Mouse (Mus musculus) liver, adult 2 months (tissue): ENCODE measurements around the gene Rasa4. TPM values are rescaled to one million over a fixed set of nuclear protein-coding genes. Genes with fewer than 3 reads are reported as not detected.
"Not testable (repeated sequence)": the region's sequence is repeated elsewhere in the genome, so short reads cannot be mapped to it uniquely, and the experiment has no call there.

ENCODE experiments used
- DNase-seq: peaks from one replicate; pipeline ENCODE4 v3.0.0-alpha.2; 2011; ENCODE audit warnings: low read depth, low spot score; ENCODE audit errors: extremely low read depth
- H3K27ac ChIP-seq: fragments of 200-500 bp; replicated peaks from 2 replicates; pipeline ENCODE4 v1.5.1; 2012; ENCODE audit warnings: low read depth, mild to moderate bottlenecking, control low read depth, inconsistent platforms, low read length; ENCODE audit not compliant: insufficient read depth
- H3K27me3 ChIP-seq: fragments of 200-500 bp; 2 replicates; pipeline ENCODE4 v1.6.1; 2012; ENCODE audit warnings: mild to moderate bottlenecking, moderate library complexity, low read length, inconsistent platforms; ENCODE audit not compliant: control insufficient read depth, insufficient read depth
- H3K36me3 ChIP-seq: fragments of 200-500 bp; 2 replicates; pipeline ENCODE4 v1.6.1; 2012; ENCODE audit warnings: low read length, inconsistent platforms; ENCODE audit not compliant: control insufficient read depth, insufficient read depth
- H3K4me1 ChIP-seq: fragments of 200-500 bp; 2 replicates; pipeline ENCODE4 v1.6.1; 2011; ENCODE audit warnings: low read length; ENCODE audit not compliant: control insufficient read depth, insufficient read depth
- H3K4me3 ChIP-seq: fragments of 200-500 bp; 2 replicates; pipeline ENCODE4 v1.5.1; 2011; ENCODE audit warnings: low read depth, mild to moderate bottlenecking, control low read depth, low read length, moderate library complexity; ENCODE audit not compliant: insufficient read depth
- H3K79me2 ChIP-seq: fragments of 200-500 bp; 2 replicates; pipeline ENCODE4 v1.6.1; 2012; ENCODE audit warnings: inconsistent platforms, mild to moderate bottlenecking, low read length, moderate library complexity; ENCODE audit not compliant: control insufficient read depth, insufficient read depth
- H3K9ac ChIP-seq: fragments of 200-500 bp; 2 replicates; pipeline ENCODE4 v1.6.1; 2012; ENCODE audit warnings: low read depth, mild to moderate bottlenecking, control low read depth, inconsistent platforms, low read length
- CTCF ChIP-seq: fragments of 200-500 bp; IDR thresholded peaks from 2 replicates; pipeline ENCODE4 v1.5.1; 2011; ENCODE audit warnings: low read depth, low read length, control low read depth
- POLR2A ChIP-seq: fragments of 200-500 bp; IDR thresholded peaks from 2 replicates; pipeline ENCODE4 v1.6.1; 2011; ENCODE audit warnings: low read length, control low read depth; ENCODE audit not compliant: insufficient read depth; ENCODE audit errors: extremely low read depth
- WGBS: fragments of 180-500 bp; shearing (Covaris S2); methylation state at CpG from one replicate; pipeline ENCODE4 v1.1.7; 2018; 5-methylcytosine and 5-hydroxymethylcytosine counted together
- polyA plus RNA-seq: library from polyadenylated mRNA; depleted of rRNA; stranded (reverse); fragments of >200 nt; gene quantifications from 2 replicates; pipeline ENCODE4 v1.2.3, GENCODE M21; 2012
- total RNA-seq: library from RNA; depleted of rRNA; stranded (reverse); fragments of >200 nt; gene quantifications from 2 replicates; pipeline ENCODE4 v1.2.3, GENCODE M21; 2014

Gene Rasa4
- total and polyA plus RNA-seq, 2 experiments, result 1.0 to 2.0 TPM

DNA sequence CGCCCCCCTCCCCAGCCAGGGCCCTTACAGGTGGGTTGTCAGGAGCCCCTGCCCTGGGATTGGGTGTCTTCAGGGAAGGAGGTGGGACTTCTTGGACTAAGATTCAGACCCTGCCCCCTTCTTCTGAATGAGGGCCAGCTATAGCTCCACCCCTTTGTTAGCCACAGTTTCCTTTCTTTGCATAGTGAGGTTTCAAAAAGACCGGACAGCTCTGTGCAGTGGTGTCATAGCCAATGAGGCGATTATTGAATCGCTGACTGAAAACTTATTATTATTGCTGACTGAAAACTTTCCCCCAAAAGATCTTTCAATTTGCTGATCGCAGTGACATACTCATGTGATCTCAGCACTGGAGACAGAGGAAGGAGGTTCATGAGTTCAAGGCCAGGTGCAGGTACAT, 43.5 kb upstream of the Rasa4 start:
- Histone ChIP-seq H3K36me3 (no peaks in the 10 kb centered on the region), H3K79me2 (no peaks in the 10 kb centered on the region), H3K9ac (no peak overlapping the region), H3K27ac (no peak overlapping the region), H3K4me3 (no peak overlapping the region), H3K4me1 (no peaks in the 10 kb centered on the region), H3K27me3 (no peaks in the 10 kb centered on the region)
- TF ChIP-seq POLR2A (no peak), CTCF (no peak)
- no peak for DNase-seq
- WGBS, result 43% methylated on average over 5 of the region's 5 CpGs

DNA sequence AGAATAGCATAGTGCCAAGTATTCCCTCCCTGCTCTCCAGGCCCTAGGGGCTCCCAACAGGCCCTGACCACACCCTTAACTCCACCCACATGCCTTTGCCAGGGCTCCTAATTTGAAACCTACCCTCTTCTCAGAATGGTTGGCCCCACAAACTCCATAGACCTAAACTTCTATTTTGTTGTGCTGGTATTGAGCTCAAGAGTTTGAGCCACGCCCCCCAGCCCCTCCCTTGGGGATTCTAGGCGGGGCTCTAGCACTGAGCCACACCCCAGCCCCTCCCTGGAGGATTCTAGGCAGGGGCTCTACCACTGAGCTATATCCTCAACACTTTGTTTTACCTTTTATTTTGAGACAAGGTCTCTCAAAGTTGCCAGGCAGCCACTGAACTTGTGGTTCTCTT, 42.5 kb upstream of the Rasa4 start:
- H3K4me3 ChIP-seq, result no peak overlapping the region
- no peak overlapping the region for H3K9ac ChIP-seq
- H3K4me1 ChIP-seq, result no peaks in the 10 kb centered on the region
- no peak for TF ChIP-seq CTCF
- no peak for TF ChIP-seq POLR2A
- H3K79me2 ChIP-seq, result no peaks in the 10 kb centered on the region
- H3K36me3 ChIP-seq, result no peaks in the 10 kb centered on the region
- 52% methylated on average over 2 of the region's 2 CpGs for WGBS
- no peaks in the 10 kb centered on the region for H3K27me3 ChIP-seq
- no peak for DNase-seq
- no peak overlapping the region for H3K27ac ChIP-seq

DNA sequence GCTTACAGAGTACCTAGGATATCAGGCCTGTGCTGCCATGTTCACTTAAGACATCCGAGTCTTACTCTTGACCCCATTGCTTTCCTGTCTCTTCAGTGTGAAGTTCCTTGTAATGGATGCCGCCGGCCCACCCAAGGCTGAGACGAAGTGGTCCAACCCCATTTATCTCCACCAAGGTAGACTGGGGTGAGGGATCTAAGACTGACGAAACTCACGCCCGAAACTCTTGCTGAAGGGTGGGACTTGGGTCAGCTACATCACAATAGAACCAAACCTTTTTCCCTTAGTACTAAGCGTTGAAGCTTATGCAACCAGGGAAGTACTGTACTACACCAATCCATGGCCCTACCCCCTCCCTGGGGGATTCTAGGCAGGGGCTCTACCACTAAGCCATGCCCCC, 42.0 kb upstream of the Rasa4 start:
- no peak for DNase-seq
- Histone ChIP-seq H3K27ac (no peak overlapping the region), H3K79me2 (no peaks in the 10 kb centered on the region), H3K36me3 (no peaks in the 10 kb centered on the region), H3K9ac (no peak overlapping the region), H3K27me3 (no peaks in the 10 kb centered on the region), H3K4me3 (no peak overlapping the region), H3K4me1 (no peaks in the 10 kb centered on the region)
- TF ChIP-seq POLR2A, result no peak
- no peak for TF ChIP-seq CTCF
- WGBS, result 94% methylated on average over 8 of the region's 8 CpGs

DNA sequence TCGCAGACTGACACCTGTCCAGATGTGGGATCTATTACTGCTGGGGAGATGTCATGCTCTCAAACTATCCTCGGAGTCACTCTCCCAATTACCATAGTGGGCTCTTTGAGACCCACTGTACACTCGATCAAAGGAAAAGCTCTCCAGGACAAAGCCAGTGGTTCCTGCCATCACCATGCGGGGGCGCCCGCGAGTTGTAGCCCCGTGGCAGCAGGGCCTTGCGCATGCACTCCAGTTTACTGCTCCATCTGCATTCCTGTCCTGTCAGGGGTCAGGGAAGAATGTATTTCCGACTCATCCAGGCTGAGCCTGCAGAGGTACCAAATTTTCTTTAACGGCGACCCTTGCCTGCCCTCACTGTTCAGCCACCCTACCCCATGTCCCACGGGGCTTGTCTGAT, 38.9 kb upstream of the Rasa4 start:
- no peak for TF ChIP-seq POLR2A
- peak; percentile 54 for TF ChIP-seq CTCF
- Histone ChIP-seq H3K9ac (no peak overlapping the region), H3K27me3 (no peaks in the 10 kb centered on the region), H3K27ac (no peak overlapping the region), H3K4me3 (no peak overlapping the region), H3K36me3 (no peaks in the 10 kb centered on the region), H3K79me2 (no peaks in the 10 kb centered on the region), H3K4me1 (no peaks in the 10 kb centered on the region)
- 69% methylated on average over 13 of the region's 13 CpGs for WGBS
- DNase-seq, result no peak

DNA sequence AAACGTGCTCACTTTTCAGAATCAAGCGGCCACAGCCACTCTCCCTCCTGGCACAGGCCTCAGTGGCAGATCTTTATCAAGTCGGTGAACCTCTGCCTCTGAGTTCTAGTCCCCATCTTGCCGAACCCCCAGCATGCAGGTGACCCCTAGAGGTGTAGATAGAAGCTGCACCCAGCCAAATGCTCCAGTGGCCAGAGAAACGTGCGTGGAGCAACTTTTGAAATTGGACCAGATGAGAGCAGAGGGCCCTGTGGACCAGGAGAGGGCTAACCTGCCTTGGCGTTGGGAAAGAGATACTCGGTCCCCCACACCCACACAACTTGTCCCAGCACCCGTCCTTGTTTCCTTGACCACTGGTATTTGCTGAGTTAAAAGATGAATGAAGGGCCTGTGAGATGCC, 38.3 kb upstream of the Rasa4 start:
- Histone ChIP-seq H3K4me1 (no peaks in the 10 kb centered on the region), H3K4me3 (no peak overlapping the region), H3K9ac (no peak overlapping the region), H3K79me2 (no peaks in the 10 kb centered on the region), H3K27ac (no peak overlapping the region), H3K36me3 (no peaks in the 10 kb centered on the region), H3K27me3 (no peaks in the 10 kb centered on the region)
- TF ChIP-seq CTCF (peak; percentile 39), POLR2A (no peak)
- 41% methylated on average over 9 of the region's 9 CpGs for WGBS
- no peak for DNase-seq

DNA sequence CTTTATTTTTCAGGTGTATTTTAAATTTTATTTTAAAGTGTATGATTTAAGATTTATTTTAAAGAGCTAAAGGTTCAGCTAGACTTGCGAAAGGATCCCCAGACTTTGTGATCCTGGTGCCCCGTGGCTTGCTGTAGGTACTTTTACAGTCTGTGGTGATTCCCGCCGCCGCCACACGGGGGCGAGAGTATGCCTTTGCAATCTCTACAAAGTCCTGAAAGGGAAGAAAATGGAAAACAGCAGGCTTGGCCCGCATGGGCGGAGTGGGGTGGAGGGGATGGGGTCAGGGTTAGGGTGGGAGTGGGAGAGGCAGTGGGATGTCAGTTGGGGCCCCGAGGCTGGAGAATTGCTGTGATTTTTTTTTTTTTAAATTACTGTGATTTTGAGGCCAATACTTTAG, 37.7 kb upstream of the Rasa4 start:
- TF ChIP-seq POLR2A (no peak), CTCF (peak; percentile 89)
- H3K27ac ChIP-seq, result no peak overlapping the region
- no peak overlapping the region for H3K9ac ChIP-seq
- no peaks in the 10 kb centered on the region for H3K4me1 ChIP-seq
- no peak overlapping the region for H3K4me3 ChIP-seq
- H3K36me3 ChIP-seq, result no peaks in the 10 kb centered on the region
- H3K79me2 ChIP-seq, result no peaks in the 10 kb centered on the region
- DNase-seq, result peak; percentile 24
- H3K27me3 ChIP-seq, result no peaks in the 10 kb centered on the region
- WGBS, result 3% methylated on average over 10 of the region's 10 CpGs

DNA sequence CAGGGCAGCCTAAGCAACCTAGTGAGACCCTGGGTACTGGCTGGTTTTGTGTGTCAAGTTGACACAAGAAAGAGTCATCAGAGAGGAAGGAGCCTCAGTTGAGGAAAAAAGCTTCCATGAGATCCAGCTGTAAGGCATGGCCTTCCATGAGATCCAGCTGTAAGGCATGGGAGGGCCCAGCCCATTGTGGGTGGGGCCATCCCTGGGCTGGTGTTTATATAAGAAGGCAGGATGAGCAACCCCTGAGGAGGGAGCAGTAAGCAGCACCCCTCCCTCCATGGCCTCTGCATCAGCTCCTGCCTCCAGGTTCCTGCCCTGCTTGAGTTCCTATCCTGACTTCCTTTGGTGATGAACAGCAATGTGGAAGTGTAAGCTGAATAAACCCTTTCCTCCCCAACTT, 35.2 kb upstream of the Rasa4 start:
- H3K4me1 ChIP-seq, H3K9ac ChIP-seq, H3K27me3 ChIP-seq, H3K36me3 ChIP-seq, H3K79me2 ChIP-seq, H3K27ac ChIP-seq, H3K4me3 ChIP-seq, DNase-seq: not testable (repeated sequence)
